Mouse (Mus musculus): ENCODE measurements around the gene Elmod3.

DNA sequence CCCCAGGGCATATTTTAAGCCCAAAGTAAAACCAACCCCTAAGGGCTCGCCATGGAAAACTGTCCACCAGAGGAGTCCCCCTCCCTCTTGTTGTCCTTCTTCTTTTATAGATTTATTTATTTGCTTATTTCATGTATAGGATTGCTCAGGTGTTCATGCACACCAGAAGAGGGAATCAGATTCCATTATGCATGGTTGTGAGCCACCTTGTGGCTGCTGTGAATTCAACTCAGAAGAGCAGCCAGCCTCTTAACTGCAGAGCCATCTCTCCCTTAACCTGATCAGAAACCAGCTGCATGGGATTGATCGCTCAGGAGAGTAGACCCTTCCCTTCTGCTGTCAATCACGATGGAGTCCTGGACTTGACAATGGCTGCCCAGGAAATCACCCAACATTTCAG, 38.7 kb upstream of the Elmod3 start:
- TF ChIP-seq CTCF (IDR thresholded peaks at IDR 0.05; ENCODE audit: insufficient read depth, low read length): no peak
- no peak for TF ChIP-seq POLR2A (IDR thresholded peaks at IDR 0.05; ENCODE audit: borderline replicate concordance, extremely low read depth, low read depth, low read length)

All from lung, adult 2 months (tissue).